Mouse (Mus musculus) midbrain, embryonic 11.5 days (tissue): Measurements from ENCODE around the gene Srsf10. TPM values are rescaled to one million over a fixed set of nuclear protein-coding genes. Genes with fewer than 3 reads are reported as not detected.

ENCODE experiments used
- ATAC-seq: fragments of 200-750 bp; cut with Nextera tagmentation; 2 replicates; pipeline ENCODE4 v1.8.0; 2017; ENCODE audit warnings: moderate TSS enrichment, moderate library complexity; ENCODE audit not compliant: low FRiP score
- DNase-seq: peaks from one replicate; pipeline ENCODE4 v3.0.0; 2015; ENCODE audit warnings: low spot score; ENCODE audit errors: missing footprints
- H3K27ac ChIP-seq: fragments of 300-500 bp; sonication (generic); 2 replicates; pipeline ENCODE4 v1.5.1; 2014; ENCODE audit warnings: low read depth, low read length
- H3K27me3 ChIP-seq: fragments of 300-500 bp; sonication (generic); 2 replicates; pipeline ENCODE4 v1.6.1; 2014; ENCODE audit warnings: mild to moderate bottlenecking, low read length, moderate library complexity, mixed read lengths; ENCODE audit not compliant: control insufficient read depth, insufficient read depth
- H3K36me3 ChIP-seq: fragments of 300-500 bp; sonication (generic); 2 replicates; pipeline ENCODE4 v1.6.1; 2014; ENCODE audit warnings: mild to moderate bottlenecking, low read length, moderate library complexity, mixed read lengths; ENCODE audit not compliant: control insufficient read depth, insufficient read depth
- H3K4me1 ChIP-seq: fragments of 300-500 bp; sonication (generic); 2 replicates; pipeline ENCODE4 v1.6.1; 2014; ENCODE audit warnings: low read length; ENCODE audit not compliant: control insufficient read depth, insufficient read depth
- H3K4me2 ChIP-seq: fragments of 300-500 bp; sonication (generic); 2 replicates; pipeline ENCODE4 v1.6.1; 2014; ENCODE audit warnings: mild to moderate bottlenecking, moderate library complexity
- H3K4me3 ChIP-seq: fragments of 300-500 bp; sonication (generic); 2 replicates; pipeline ENCODE4 v1.5.1; 2014; ENCODE audit warnings: low read depth, low read length
- H3K9ac ChIP-seq: fragments of 300-500 bp; sonication (generic); 2 replicates; pipeline ENCODE4 v1.6.1; 2014; ENCODE audit warnings: low read length
- H3K9me3 ChIP-seq: fragments of 300-500 bp; sonication (generic); 2 replicates; pipeline ENCODE4 v1.6.1; 2016; ENCODE audit warnings: low read length; ENCODE audit not compliant: control insufficient read depth
- WGBS: fragments of 180-500 bp; shearing (Covaris S2); extraction: QIAGEN DNeasy Blood & Tissue Kit; methylation state at CpG from one replicate; pipeline ENCODE4 v1.1.7; 2014; 5-methylcytosine and 5-hydroxymethylcytosine counted together
- polyA plus RNA-seq: library from polyadenylated mRNA; unstranded; fragments of >200 nt; fragmentation: Nextera tagmentation; extraction: Ambion mirVana; gene quantifications from 2 replicates; pipeline ENCODE4 v1.2.1, GENCODE M21; 2014

Gene Srsf10
- polyA plus RNA-seq, 1 experiment from 2014 or later: 434 TPM

DNA sequence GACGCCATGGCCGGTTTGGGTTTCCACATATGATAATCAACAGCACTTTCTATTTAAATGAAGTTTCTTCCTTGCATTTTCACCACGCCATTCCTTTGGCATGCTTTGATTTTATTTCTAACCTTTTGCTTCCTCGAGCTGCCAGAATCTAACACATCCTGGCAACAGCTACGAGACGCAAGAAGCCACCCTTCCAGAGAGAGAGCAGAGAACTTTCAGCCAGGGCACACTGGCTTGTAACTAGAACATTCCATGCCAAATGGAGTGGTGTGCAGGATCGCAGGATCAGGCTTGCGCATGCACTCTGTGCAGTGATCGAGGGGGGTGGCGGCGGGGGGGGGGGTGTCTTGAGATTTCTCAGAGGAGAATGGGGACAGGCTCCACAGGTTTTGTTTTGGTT is 23.5 kb upstream of the Srsf10 start:
- no peak overlapping the region for H3K4me2 ChIP-seq
- DNase-seq (no peak), ATAC-seq (no peak)
- H3K27me3 ChIP-seq: no peaks in the 10 kb centered on the region
- no peak overlapping the region for H3K4me3 ChIP-seq
- 79% methylated on average over 11 of the region's 11 CpGs for WGBS
- H3K36me3 ChIP-seq: no peaks in the 10 kb centered on the region
- H3K9ac ChIP-seq: no peak overlapping the region
- no peaks in the 10 kb centered on the region for H3K9me3 ChIP-seq
- H3K4me1 ChIP-seq: peaks cover 15% of the 10 kb centered on the region
- H3K27ac ChIP-seq: no peak overlapping the region

DNA sequence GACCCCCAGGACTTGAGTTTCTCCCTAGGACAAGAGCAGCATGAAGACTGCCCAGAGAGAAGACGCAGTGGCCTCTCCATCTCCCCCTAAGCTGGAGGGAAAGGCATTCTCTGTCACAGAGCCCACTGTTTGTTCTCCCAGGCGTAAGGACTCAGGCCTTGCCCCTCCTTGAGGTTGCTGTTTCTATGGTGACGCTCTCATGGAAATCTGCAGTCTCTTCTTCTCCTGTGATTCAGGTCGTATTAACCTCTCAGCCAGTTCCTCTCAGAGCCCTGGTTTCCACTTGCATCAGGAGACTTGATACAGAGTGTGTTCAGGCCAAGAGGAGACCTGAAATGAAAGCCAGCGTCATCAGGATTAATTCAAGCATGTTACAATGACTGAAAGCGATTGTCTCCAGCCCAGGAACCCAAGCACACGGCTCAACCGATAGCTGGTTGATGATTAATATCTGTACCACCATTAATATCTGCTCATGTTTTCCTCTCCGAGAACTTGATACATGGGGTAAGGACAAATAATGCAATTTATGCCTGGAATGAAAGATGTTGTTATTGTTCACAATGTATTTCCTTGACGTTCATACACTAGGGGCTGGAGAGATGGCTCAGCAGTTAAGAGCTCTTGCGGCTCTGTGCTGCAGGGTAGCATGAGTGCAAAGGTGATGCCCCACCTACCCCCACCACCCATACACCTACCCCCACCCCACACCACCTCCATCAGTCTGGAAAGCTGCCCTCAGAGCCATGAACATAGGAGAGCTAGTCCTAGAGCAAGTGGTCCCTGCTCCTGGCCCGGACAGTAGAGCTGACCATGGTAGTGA is 22.0 kb upstream of the Srsf10 start:
- DNase-seq (peak; percentile 91), ATAC-seq (peak; percentile 73; the same call in 1 of the 2 replicates)
- H3K4me2 ChIP-seq: no peak overlapping the region
- H3K27me3 ChIP-seq: no peaks in the 10 kb centered on the region
- 49% methylated on average over 12 of the region's 12 CpGs for WGBS
- H3K36me3 ChIP-seq: no peaks in the 10 kb centered on the region
- peaks cover 13% of the 10 kb centered on the region for H3K4me1 ChIP-seq
- H3K27ac ChIP-seq: peak overlapping the region; percentile 11; the same call in 1 of the 2 replicates
- no peak overlapping the region for H3K4me3 ChIP-seq
- no peaks in the 10 kb centered on the region for H3K9me3 ChIP-seq
- no peak overlapping the region for H3K9ac ChIP-seq

DNA sequence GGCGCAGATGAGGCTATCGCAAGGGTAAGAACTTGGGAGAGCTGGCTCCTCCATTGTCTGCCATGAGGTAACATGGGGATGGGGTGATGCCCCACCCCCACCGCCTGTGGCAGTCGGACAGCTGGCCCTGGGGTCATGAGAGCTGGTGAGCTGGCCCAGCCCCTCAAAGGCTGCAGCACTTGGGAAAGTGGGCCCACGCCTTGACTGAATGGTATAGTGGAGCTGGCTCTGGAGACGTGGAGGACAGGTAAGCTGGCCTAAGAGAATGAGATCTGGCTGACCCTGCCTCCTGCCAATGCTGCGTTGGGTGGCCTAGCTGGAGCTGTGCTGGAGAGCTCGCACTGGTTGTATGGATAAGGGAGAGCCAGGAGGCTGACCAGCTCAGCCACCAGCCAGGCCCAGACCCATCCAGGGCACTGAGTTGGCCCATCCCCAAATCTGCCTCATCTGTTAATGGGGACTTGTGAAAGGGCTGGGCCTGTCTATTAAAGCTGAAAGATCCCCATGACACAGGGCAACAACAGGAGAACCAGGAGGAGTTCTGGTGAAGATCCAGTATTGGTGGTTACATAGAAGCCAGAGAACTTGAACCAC is 21.3 kb upstream of the Srsf10 start:
- Histone ChIP-seq H3K27ac (peak overlapping the region; percentile 11; the same call in 1 of the 2 replicates), H3K9ac (no peak overlapping the region), H3K27me3 (no peaks in the 10 kb centered on the region), H3K36me3 (no peaks in the 10 kb centered on the region), H3K4me2 (no peak overlapping the region), H3K4me1 (peaks cover 10% of the 10 kb centered on the region), H3K4me3 (no peak overlapping the region), H3K9me3 (no peaks in the 10 kb centered on the region)
- 76% methylated on average over 8 of the region's 8 CpGs for WGBS
- no peak for DNase-seq
- 0 out of 2 replicates have a peak, but pooled peaks have one; percentile 27 for ATAC-seq

DNA sequence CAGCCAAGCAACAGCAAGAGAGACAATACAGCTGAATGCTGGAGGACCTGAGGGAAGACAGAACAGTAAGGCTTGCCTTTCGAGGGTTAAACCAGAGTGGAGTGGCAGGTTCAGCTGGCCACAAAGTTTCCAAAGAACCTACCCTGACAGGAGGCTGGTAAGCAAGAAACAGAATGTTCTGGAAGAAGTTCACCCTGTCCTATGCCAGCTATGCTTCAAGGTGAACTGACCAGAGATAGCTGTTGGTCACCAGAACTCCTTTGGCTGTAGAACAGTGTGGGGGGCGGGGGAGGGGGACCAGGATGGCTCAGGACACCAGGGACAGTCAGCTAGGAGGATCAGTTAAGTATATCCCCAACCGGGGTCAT is 16.6 kb upstream of the Srsf10 start:
- no peaks in the 10 kb centered on the region for H3K27me3 ChIP-seq
- H3K27ac ChIP-seq: no peak overlapping the region
- no peak overlapping the region for H3K4me3 ChIP-seq
- ATAC-seq (no peak), DNase-seq (no peak)
- no peaks in the 10 kb centered on the region for H3K36me3 ChIP-seq
- H3K4me1 ChIP-seq: peaks cover under 1% of the 10 kb centered on the region; the same call in 1 of the 2 replicates
- H3K9ac ChIP-seq: no peak overlapping the region
- H3K4me2 ChIP-seq: no peak overlapping the region
- no peaks in the 10 kb centered on the region for H3K9me3 ChIP-seq
- 86% methylated on average over 3 of the region's 3 CpGs for WGBS

DNA sequence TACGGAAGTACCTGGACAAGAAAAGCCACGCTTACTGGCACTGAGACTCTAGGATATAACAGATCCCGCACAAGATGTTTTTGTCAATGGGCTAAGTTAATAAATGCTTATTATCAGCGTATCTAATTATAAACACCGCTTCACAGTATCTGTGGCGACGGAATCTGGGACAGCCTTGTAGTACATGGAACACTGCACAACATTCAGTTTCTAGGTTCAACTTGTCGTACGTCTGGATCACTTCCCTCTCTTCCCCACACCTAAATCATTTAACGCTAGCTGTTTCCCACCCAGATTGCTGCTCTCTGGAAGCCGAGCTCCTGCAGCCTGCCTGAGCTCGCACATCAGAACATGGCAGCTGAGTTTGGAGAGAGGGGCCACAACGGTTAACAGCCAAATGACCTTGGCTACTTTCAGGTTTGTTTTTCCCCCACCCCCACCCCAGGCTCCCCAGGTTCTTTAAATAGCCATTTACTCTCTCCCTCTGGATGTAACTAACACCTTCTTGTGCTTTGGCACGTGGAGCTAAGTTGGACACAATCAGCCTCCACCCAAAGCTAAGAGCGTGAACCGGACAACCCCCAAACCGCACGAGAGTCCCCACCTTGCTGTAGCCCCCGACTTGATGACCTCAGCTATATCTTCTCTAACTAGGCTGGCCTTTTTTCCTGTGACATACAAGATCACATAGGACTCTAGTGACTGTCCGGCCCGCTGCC is 16.1 kb upstream of the Srsf10 start:
- H3K9ac ChIP-seq: no peak overlapping the region
- H3K4me3 ChIP-seq: no peak overlapping the region
- ATAC-seq (no peak), DNase-seq (no peak)
- no peaks in the 10 kb centered on the region for H3K36me3 ChIP-seq
- no peak overlapping the region for H3K4me2 ChIP-seq
- H3K4me1 ChIP-seq: no peaks in the 10 kb centered on the region
- H3K9me3 ChIP-seq: no peaks in the 10 kb centered on the region
- no peaks in the 10 kb centered on the region for H3K27me3 ChIP-seq
- 93% methylated on average over 21 of the region's 21 CpGs for WGBS
- no peak overlapping the region for H3K27ac ChIP-seq

DNA sequence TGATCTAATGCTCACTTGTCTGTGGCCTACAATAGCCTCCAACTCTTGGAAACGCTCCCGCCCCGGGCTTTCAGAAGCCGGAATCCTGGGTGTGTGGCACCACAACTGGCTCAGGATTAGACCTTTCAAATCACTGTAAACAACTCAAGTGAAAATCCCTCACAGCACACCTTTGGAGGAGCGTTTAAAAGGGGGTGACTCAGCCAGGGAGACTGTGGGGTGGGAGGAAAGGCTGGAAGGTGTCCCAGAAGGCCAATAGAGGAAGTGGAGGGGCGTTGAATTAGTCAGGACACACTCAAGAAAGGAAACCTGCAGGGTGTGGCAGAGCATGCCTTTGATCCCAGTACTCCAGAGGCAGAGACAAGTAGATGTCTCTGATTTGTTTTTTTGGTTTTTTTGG is 11.1 kb upstream of the Srsf10 start:
- ATAC-seq: no peak
- Histone ChIP-seq H3K27ac (no peak overlapping the region), H3K27me3 (no peaks in the 10 kb centered on the region)

DNA sequence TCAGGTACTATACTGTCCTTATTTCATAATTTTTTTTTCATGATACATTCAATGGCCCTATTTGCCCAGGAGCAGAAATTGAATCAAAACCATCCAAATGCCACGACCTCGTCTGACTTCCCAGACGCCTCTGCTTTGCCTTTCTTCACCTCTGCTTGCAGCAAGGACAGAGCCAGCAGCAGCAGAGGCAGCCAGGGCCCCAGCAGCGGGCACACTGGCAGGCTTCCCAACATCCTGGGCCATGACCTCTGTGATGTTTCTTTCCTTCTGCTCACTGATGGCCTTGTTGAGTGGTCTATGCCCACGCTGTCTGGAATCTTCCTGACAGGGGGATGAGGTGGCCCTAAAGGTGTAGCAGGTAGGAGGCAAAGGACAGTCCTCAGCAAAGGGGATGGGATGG is 8.0 kb upstream of the Srsf10 start:
- Histone ChIP-seq H3K27me3 (no peaks in the 10 kb centered on the region), H3K4me1 (no peaks in the 10 kb centered on the region), H3K4me2 (no peak overlapping the region), H3K9ac (no peak overlapping the region), H3K9me3 (no peaks in the 10 kb centered on the region), H3K36me3 (no peaks in the 10 kb centered on the region), H3K27ac (no peak overlapping the region), H3K4me3 (no peak overlapping the region)
- DNase-seq (no peak), ATAC-seq (no peak)
- WGBS: 81% methylated on average over 5 of the region's 5 CpGs

More for the DNA sequence above, 11.1 kb upstream of the Srsf10 start:
- Histone ChIP-seq H3K4me3 (no peak overlapping the region), H3K4me1 (no peaks in the 10 kb centered on the region), H3K9ac (no peak overlapping the region), H3K4me2 (no peak overlapping the region), H3K36me3 (no peaks in the 10 kb centered on the region), H3K9me3 (no peaks in the 10 kb centered on the region)
- DNase-seq: no peak
- WGBS: 82% methylated on average over 6 of the region's 6 CpGs

DNA sequence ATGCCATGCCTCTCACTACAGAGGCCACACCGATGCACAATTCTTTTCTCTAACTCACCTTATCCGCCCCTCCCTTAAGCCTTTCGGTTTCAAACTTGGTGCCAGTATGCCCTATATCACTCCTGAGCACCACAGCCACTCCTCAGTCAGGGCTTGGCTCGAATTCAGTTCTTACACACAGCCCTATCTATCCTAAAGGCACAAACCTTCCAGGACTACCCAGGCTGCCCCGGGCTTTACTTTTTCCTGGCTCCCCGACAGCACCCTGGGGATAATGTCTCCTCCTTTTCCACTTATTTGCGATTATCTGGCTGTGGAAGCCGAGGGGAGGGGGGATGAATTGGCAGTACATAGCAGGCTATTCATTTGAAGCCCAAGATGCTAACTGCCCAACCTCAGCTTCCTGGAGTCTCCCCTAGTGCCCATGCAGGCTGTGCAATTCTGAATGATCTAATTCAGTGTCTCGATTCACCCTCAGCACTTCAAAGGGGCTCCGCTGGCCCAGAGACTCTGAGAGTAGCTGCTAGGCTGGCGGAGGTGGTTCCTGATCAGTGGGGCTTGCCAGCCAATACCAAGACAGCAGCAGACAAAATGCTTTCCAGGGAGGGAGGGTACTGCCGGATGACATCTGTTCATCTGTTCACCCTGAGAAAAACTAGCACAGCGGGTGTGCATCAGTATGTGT is 5.0 kb upstream of the Srsf10 start:
- H3K4me2 ChIP-seq: no peak overlapping the region
- H3K27me3 ChIP-seq: no peaks in the 10 kb centered on the region
- WGBS: 42% methylated on average over 13 of the region's 13 CpGs
- H3K9ac ChIP-seq: peak overlapping the region; percentile 0; the same call in 1 of the 2 replicates
- no peaks in the 10 kb centered on the region for H3K36me3 ChIP-seq
- no peak for ATAC-seq
- no peak for DNase-seq
- no peak overlapping the region for H3K4me3 ChIP-seq
- no peaks in the 10 kb centered on the region for H3K9me3 ChIP-seq
- no peaks in the 10 kb centered on the region; the same call in 1 of the 2 replicates for H3K4me1 ChIP-seq
- H3K27ac ChIP-seq: no peak overlapping the region
